Mouse (Mus musculus): ENCODE measurements at regions not wholly inside any gene's neighbourhood (a gene's known extent, or its start where the extent isn't known, plus 50 kb on each side); places are given as distances from the start of the nearest gene placed in this dataset.

GRCm38 (mm10) chr16:50508673-50509528, 76.7 kb upstream of the Bbx start:
- H3K27ac ChIP-seq = no peak overlapping the region
- ATAC-seq = no peak
- no peaks in the 10 kb centered on the region for H3K36me3 ChIP-seq (ENCODE audit: poor library complexity, severe bottlenecking)
- H3K4me1 ChIP-seq = no peaks in the 10 kb centered on the region
- no peak overlapping the region for H3K4me3 ChIP-seq
- H3K4me2 ChIP-seq = no peak overlapping the region
- 82% methylated on average over 14 of the region's 14 CpGs for WGBS
- H3K27me3 ChIP-seq = no peaks in the 10 kb centered on the region
- H3K9me3 ChIP-seq (replicated peaks) = no peaks in the 10 kb centered on the region
- no peak overlapping the region for H3K9ac ChIP-seq

GRCm38 (mm10) chr16:50504619-50505018, 72.4 kb upstream of the Bbx start:
- Histone ChIP-seq H3K27me3 (no peaks in the 10 kb centered on the region), H3K9ac (no peak overlapping the region), H3K4me2 (no peak overlapping the region), H3K9me3 (replicated peaks) (no peaks in the 10 kb centered on the region), H3K36me3 (ENCODE audit: poor library complexity, severe bottlenecking) (no peaks in the 10 kb centered on the region), H3K27ac (no peak overlapping the region), H3K4me3 (no peak overlapping the region), H3K4me1 (no peaks in the 10 kb centered on the region)
- ATAC-seq = no peak
- 50% methylated on average over 3 of the region's 3 CpGs for WGBS

- Histone ChIP-seq H3K27ac (no peak overlapping the region), H3K4me3 (no peak overlapping the region), H3K36me3 (ENCODE audit: poor library complexity, severe bottlenecking) (no peaks in the 10 kb centered on the region), H3K9me3 (replicated peaks) (no peaks in the 10 kb centered on the region), H3K4me2 (no peak overlapping the region), H3K27me3 (no peaks in the 10 kb centered on the region), H3K4me1 (no peaks in the 10 kb centered on the region), H3K9ac (no peak overlapping the region)
- ATAC-seq = no peak
- WGBS = 83% methylated on average over 7 of the region's 7 CpGs
These were observed 66.7 kb upstream of the Bbx start for GRCm38 (mm10) chr16:50498909-50499308.

GRCm38 (mm10) chr16:50493662-50494061, 61.5 kb upstream of the Bbx start:
- H3K36me3 ChIP-seq (ENCODE audit: poor library complexity, severe bottlenecking) = no peaks in the 10 kb centered on the region
- WGBS = 95% methylated on average over 2 of the region's 2 CpGs
- H3K9me3 ChIP-seq (replicated peaks) = no peaks in the 10 kb centered on the region
- no peak overlapping the region for H3K4me3 ChIP-seq
- no peaks in the 10 kb centered on the region for H3K27me3 ChIP-seq
- no peak for ATAC-seq
- no peak overlapping the region for H3K27ac ChIP-seq
- H3K9ac ChIP-seq = no peak overlapping the region
- H3K4me2 ChIP-seq = no peak overlapping the region
- H3K4me1 ChIP-seq = no peaks in the 10 kb centered on the region

- ATAC-seq = no peak
- no peaks in the 10 kb centered on the region for H3K27me3 ChIP-seq
- H3K4me1 ChIP-seq = no peaks in the 10 kb centered on the region
- H3K36me3 ChIP-seq (ENCODE audit: poor library complexity, severe bottlenecking) = no peaks in the 10 kb centered on the region
- no peak overlapping the region for H3K4me2 ChIP-seq
- H3K9ac ChIP-seq = no peak overlapping the region
- no peaks in the 10 kb centered on the region for H3K9me3 ChIP-seq (replicated peaks)
- H3K27ac ChIP-seq = no peak overlapping the region
- WGBS = 93% methylated on average over 6 of the region's 6 CpGs
- no peak overlapping the region for H3K4me3 ChIP-seq
These were observed 57.1 kb upstream of the Bbx start for GRCm38 (mm10) chr16:50489244-50489643.

- no peak for ATAC-seq
- 37% methylated on average over 9 of the region's 9 CpGs for WGBS
- Histone ChIP-seq H3K4me1 (no peaks in the 10 kb centered on the region), H3K9ac (no peak overlapping the region), H3K9me3 (replicated peaks) (no peaks in the 10 kb centered on the region), H3K4me2 (no peak overlapping the region), H3K27me3 (no peaks in the 10 kb centered on the region), H3K27ac (no peak overlapping the region), H3K4me3 (no peak overlapping the region), H3K36me3 (ENCODE audit: poor library complexity, severe bottlenecking) (no peaks in the 10 kb centered on the region)
These were observed 50.2 kb upstream of the Bbx start for GRCm38 (mm10) chr16:50482360-50482786.
